Mouse (Mus musculus): ENCODE data around the gene 2610002M06Rik. TPM values are rescaled to one million over a fixed set of nuclear protein-coding genes. Genes with fewer than 3 reads are reported as not detected.

Gene 2610002M06Rik
- 7.4 and 8.8 TPM in 2 replicates for polyA plus RNA-seq (2016; fragmentation: Nextera tagmentation; extraction: Ambion mirVana)

GRCm38 (mm10) chrX:107816218-107816554 lies at the start of gene 2610002M06Rik:
2610002M06Rik (minus strand) TSS chrX:107816334.
- WGBS: 25% methylated on average over 27 of the region's 28 CpGs

GRCm38 (mm10) chrX:107858165-107858564 lies 42.0 kb upstream of the 2610002M06Rik start:
- Histone ChIP-seq H3K27me3 (no peaks in the 10 kb centered on the region), H3K36me3 (no peaks in the 10 kb centered on the region), H3K4me2 (no peak overlapping the region), H3K9ac (replicated peaks) (no peak overlapping the region), H3K27ac (no peak overlapping the region), H3K4me3 (replicated peaks) (no peak overlapping the region), H3K4me1 (replicated peaks) (no peaks in the 10 kb centered on the region), H3K9me3 (no peaks in the 10 kb centered on the region)
- 28% methylated on average over 4 of the region's 4 CpGs for WGBS
- ATAC-seq (ENCODE audit: insufficient number of reproducible peaks, insufficient read depth, low FRiP score, low TSS enrichment, low read depth): no peak

More at GRCm38 (mm10) chrX:107816218-107816554, at the start of gene 2610002M06Rik:
- H3K27me3 ChIP-seq: no peaks in the 10 kb centered on the region
- H3K4me2 ChIP-seq: peak within 1 kb of the TSS; percentile 57
- H3K4me3 ChIP-seq (replicated peaks): peak within 1 kb of the TSS; percentile 54
- H3K27ac ChIP-seq: no peak within 1 kb of the TSS
- ATAC-seq (ENCODE audit: insufficient number of reproducible peaks, insufficient read depth, low FRiP score, low TSS enrichment, low read depth): peak; percentile 97
- peak within 1 kb of the TSS; percentile 67 for H3K9ac ChIP-seq (replicated peaks)
- no peaks in the 10 kb centered on the region for H3K4me1 ChIP-seq (replicated peaks)
- no peaks in the 10 kb centered on the region for H3K9me3 ChIP-seq
- H3K36me3 ChIP-seq: no peaks in the 10 kb centered on the region

- Histone ChIP-seq H3K4me1 (replicated peaks) (no peaks in the 10 kb centered on the region), H3K4me3 (replicated peaks) (peak overlapping the region; percentile 54), H3K27ac (no peak overlapping the region), H3K9ac (replicated peaks) (no peak overlapping the region), H3K36me3 (no peaks in the 10 kb centered on the region), H3K9me3 (no peaks in the 10 kb centered on the region), H3K4me2 (peak overlapping the region; percentile 57), H3K27me3 (no peaks in the 10 kb centered on the region)
- 81% methylated on average over 6 of the region's 6 CpGs for WGBS
- no peak for ATAC-seq (ENCODE audit: insufficient number of reproducible peaks, insufficient read depth, low FRiP score, low TSS enrichment, low read depth)
Observed at GRCm38 (mm10) chrX:107816726-107817125, 592 bp upstream of the 2610002M06Rik start.

- H3K9me3 ChIP-seq: no peaks in the 10 kb centered on the region
- ATAC-seq (ENCODE audit: insufficient number of reproducible peaks, insufficient read depth, low FRiP score, low TSS enrichment, low read depth): no peak; the same call in none of the 2 replicates
- WGBS: 18% methylated on average over 30 of the region's 32 CpGs
- no peaks in the 10 kb centered on the region for H3K27me3 ChIP-seq
- peak overlapping the region; percentile 54 for H3K4me3 ChIP-seq (replicated peaks)
- no peak overlapping the region for H3K27ac ChIP-seq
- H3K4me2 ChIP-seq: peak overlapping the region; percentile 57
- H3K9ac ChIP-seq (replicated peaks): peak overlapping the region; percentile 67
- H3K4me1 ChIP-seq (replicated peaks): no peaks in the 10 kb centered on the region
- no peaks in the 10 kb centered on the region for H3K36me3 ChIP-seq
Observed at GRCm38 (mm10) chrX:107815502-107816217, 474 bp downstream of the 2610002M06Rik start.

- Histone ChIP-seq H3K9ac (replicated peaks) (no peak overlapping the region), H3K9me3 (no peaks in the 10 kb centered on the region), H3K4me3 (replicated peaks) (no peak overlapping the region), H3K27me3 (no peaks in the 10 kb centered on the region), H3K4me1 (replicated peaks) (no peaks in the 10 kb centered on the region), H3K36me3 (no peaks in the 10 kb centered on the region), H3K4me2 (no peak overlapping the region), H3K27ac (no peak overlapping the region)
- ATAC-seq (ENCODE audit: insufficient number of reproducible peaks, insufficient read depth, low FRiP score, low TSS enrichment, low read depth): no peak
Observed at GRCm38 (mm10) chrX:107812120-107812519, 4.0 kb downstream of the 2610002M06Rik start.

- Histone ChIP-seq H3K27me3 (no peaks in the 10 kb centered on the region), H3K4me2 (no peak overlapping the region), H3K9ac (replicated peaks) (no peak overlapping the region), H3K36me3 (no peaks in the 10 kb centered on the region), H3K4me1 (replicated peaks) (no peaks in the 10 kb centered on the region), H3K4me3 (replicated peaks) (no peak overlapping the region), H3K9me3 (no peaks in the 10 kb centered on the region), H3K27ac (no peak overlapping the region)
- 94% methylated on average over 2 of the region's 2 CpGs for WGBS
- no peak for ATAC-seq (ENCODE audit: insufficient number of reproducible peaks, insufficient read depth, low FRiP score, low TSS enrichment, low read depth)
Observed at GRCm38 (mm10) chrX:107796919-107797318, 19.2 kb downstream of the 2610002M06Rik start.

- H3K4me3 ChIP-seq (replicated peaks): no peak overlapping the region
- no peaks in the 10 kb centered on the region for H3K27me3 ChIP-seq
- H3K9ac ChIP-seq (replicated peaks): no peak overlapping the region
- H3K4me1 ChIP-seq (replicated peaks): no peaks in the 10 kb centered on the region
- H3K27ac ChIP-seq: no peak overlapping the region
- no peaks in the 10 kb centered on the region for H3K9me3 ChIP-seq
- ATAC-seq (ENCODE audit: insufficient number of reproducible peaks, insufficient read depth, low FRiP score, low TSS enrichment, low read depth): no peak
- 59% methylated on average over 1 of the region's 1 CpGs for WGBS
- H3K36me3 ChIP-seq: no peaks in the 10 kb centered on the region
- no peak overlapping the region for H3K4me2 ChIP-seq
Observed at GRCm38 (mm10) chrX:107795785-107796184, 20.3 kb downstream of the 2610002M06Rik start.

GRCm38 (mm10) chrX:107792290-107792689 lies 23.8 kb downstream of the 2610002M06Rik start, which contains the start of gene Tent5d:
Tent5d (plus strand) TSS chrX:107792590.
- H3K9ac ChIP-seq (replicated peaks): no peak within 1 kb of the TSS
- no peak within 1 kb of the TSS for H3K4me2 ChIP-seq
- no peaks in the 10 kb centered on the region for H3K36me3 ChIP-seq
- H3K9me3 ChIP-seq: no peaks in the 10 kb centered on the region
- no peaks in the 10 kb centered on the region for H3K4me1 ChIP-seq (replicated peaks)
- WGBS: 93% methylated on average over 1 of the region's 1 CpGs
- no peak within 1 kb of the TSS for H3K4me3 ChIP-seq (replicated peaks)
- no peak for ATAC-seq (ENCODE audit: insufficient number of reproducible peaks, insufficient read depth, low FRiP score, low TSS enrichment, low read depth)
- H3K27ac ChIP-seq: no peak within 1 kb of the TSS
- H3K27me3 ChIP-seq: no peaks in the 10 kb centered on the region

GRCm38 (mm10) chrX:107790750-107791493 lies 25.2 kb downstream of the 2610002M06Rik start:
- no peaks in the 10 kb centered on the region for H3K36me3 ChIP-seq
- WGBS: 24% methylated on average over 8 of the region's 8 CpGs
- no peak overlapping the region for H3K27ac ChIP-seq
- H3K4me2 ChIP-seq: no peak overlapping the region
- no peak overlapping the region for H3K4me3 ChIP-seq (replicated peaks)
- no peak for ATAC-seq (ENCODE audit: insufficient number of reproducible peaks, insufficient read depth, low FRiP score, low TSS enrichment, low read depth)
- H3K4me1 ChIP-seq (replicated peaks): no peaks in the 10 kb centered on the region
- H3K9ac ChIP-seq (replicated peaks): no peak overlapping the region
- no peaks in the 10 kb centered on the region for H3K27me3 ChIP-seq
- no peaks in the 10 kb centered on the region for H3K9me3 ChIP-seq

GRCm38 (mm10) chrX:107790136-107790535 lies 26.0 kb downstream of the 2610002M06Rik start:
- Histone ChIP-seq H3K27ac (no peak overlapping the region), H3K4me1 (replicated peaks) (no peaks in the 10 kb centered on the region), H3K36me3 (no peaks in the 10 kb centered on the region), H3K4me3 (replicated peaks) (no peak overlapping the region), H3K4me2 (no peak overlapping the region), H3K9me3 (no peaks in the 10 kb centered on the region), H3K9ac (replicated peaks) (no peak overlapping the region), H3K27me3 (no peaks in the 10 kb centered on the region)
- 83% methylated on average over 1 of the region's 1 CpGs for whole genome bisulfite sequencing
- no peak for ATAC-seq (ENCODE audit: insufficient number of reproducible peaks, insufficient read depth, low FRiP score, low TSS enrichment, low read depth)

- 24% methylated on average over 3 of the region's 3 CpGs for WGBS
- H3K4me1 ChIP-seq (replicated peaks): no peaks in the 10 kb centered on the region
- no peak for ATAC-seq (ENCODE audit: insufficient number of reproducible peaks, insufficient read depth, low FRiP score, low TSS enrichment, low read depth)
Observed at GRCm38 (mm10) chrX:107767896-107768295, 48.2 kb downstream of the 2610002M06Rik start.

More at GRCm38 (mm10) chrX:107767896-107768295, 48.2 kb downstream of the 2610002M06Rik start:
- Histone ChIP-seq H3K9me3 (no peaks in the 10 kb centered on the region), H3K36me3 (no peaks in the 10 kb centered on the region), H3K9ac (replicated peaks) (no peak overlapping the region), H3K4me3 (replicated peaks) (no peak overlapping the region), H3K4me2 (no peak overlapping the region), H3K27ac (no peak overlapping the region), H3K27me3 (no peaks in the 10 kb centered on the region)

Data from limb, embryonic 12.5 days (tissue).